Mouse (Mus musculus) brain, embryonic 14.5 days (tissue): Measurements from ENCODE around the gene Mrs2. TPM values are rescaled to one million over a fixed set of nuclear protein-coding genes. Genes with fewer than 3 reads are reported as not detected.

Experiments used
- DNase-seq: peaks from one replicate; pipeline ENCODE4 v3.0.0-alpha.2; 2011; ENCODE audit warnings: low read depth
- CTCF ChIP-seq: fragments of 200-500 bp; IDR thresholded peaks from 2 replicates; pipeline ENCODE4 v1.5.1; 2012; ENCODE audit warnings: inconsistent platforms, mild to moderate bottlenecking, moderate library complexity, borderline replicate concordance; ENCODE audit not compliant: insufficient read depth, insufficient read length; ENCODE audit errors: extremely low read depth
- POLR2A ChIP-seq: fragments of 200-500 bp; IDR thresholded peaks from 2 replicates; pipeline ENCODE4 v1.6.1; 2012; ENCODE audit warnings: mild to moderate bottlenecking, inconsistent platforms, borderline replicate concordance; ENCODE audit not compliant: poor library complexity, insufficient read depth, insufficient read length, severe bottlenecking; ENCODE audit errors: extremely low read depth
- polyA plus RNA-seq: library from polyadenylated mRNA; depleted of rRNA; stranded (reverse); fragments of >200 nt; gene quantifications from 2 replicates; pipeline ENCODE4 v1.2.3, GENCODE M21; 2012; rRNA removed

Mrs2 gene
- polyA plus RNA-seq = 35.7 and 41.3 TPM in 2 replicates

DNA sequence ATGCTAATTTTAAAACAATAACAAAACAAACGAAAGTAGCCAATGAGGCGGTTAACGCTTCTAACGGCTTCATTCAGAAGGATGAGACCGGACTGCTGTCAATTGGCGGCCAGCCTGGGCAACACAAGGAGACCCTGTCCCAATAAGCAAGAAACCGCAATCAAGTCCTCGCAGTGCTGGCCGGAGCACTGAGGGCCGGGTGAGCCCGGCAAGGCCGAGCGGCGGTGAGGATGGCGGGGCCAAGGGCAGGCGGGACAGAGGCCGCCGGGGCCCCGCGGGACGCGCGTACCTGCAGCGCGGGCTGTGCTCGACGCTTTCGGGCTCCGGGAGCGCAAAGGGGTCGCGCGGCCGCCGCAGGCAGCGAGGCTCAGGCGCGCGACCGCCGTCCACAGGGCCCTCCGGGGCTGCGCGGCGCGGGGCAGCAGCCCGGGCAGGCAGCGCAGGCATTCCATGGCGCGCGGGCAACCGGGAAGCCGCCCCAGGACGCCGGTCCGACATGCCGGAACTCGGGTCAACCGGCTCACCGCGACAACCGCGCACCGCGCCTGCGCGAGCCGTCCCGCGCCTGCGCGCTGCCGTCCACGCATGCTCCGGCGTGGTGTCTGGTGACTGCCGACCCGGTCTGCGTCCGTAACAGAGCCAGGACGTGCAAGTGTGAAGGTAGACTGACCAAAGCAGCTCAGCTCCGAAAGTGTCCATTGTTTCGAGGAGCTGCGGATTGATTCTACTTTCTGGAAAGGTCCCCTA lies at the start of gene Mrs2:
Gene Mrs2 (minus strand): TSS at position 587 of the 747 bp plus-strand sequence.
- TF ChIP-seq CTCF (no peak), POLR2A (peak; percentile 86)

DNA sequence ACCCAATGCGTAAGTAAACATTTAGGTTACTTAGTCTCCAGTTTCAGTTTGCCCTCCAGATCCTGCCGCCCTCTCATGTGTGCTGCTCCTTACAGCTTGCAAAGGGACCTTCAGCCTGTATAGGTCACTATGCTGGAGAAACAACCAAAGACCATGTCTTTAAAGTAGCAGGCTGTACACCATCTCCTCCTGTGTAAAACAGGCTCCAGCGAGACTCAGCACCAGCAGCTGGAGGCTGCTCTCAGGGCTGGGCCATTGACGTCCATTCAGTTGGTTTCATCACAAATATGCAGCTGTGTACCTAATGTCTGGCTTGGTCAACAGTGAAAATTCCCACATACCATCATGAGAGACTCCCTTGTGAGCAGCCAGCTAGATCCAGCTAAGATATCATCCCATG lies 49.6 kb upstream of the Mrs2 start:
- DNase-seq = peak; percentile 29
- TF ChIP-seq POLR2A (no peak), CTCF (no peak)

More for the DNA sequence above, at the start of gene Mrs2:
- DNase-seq = peak; percentile 95

- TF ChIP-seq CTCF (no peak), POLR2A (no peak)
- no peak for DNase-seq
These were observed 47.0 kb upstream of the Mrs2 start for GRCm38 (mm10) chr13:25067183-25067582.

DNA sequence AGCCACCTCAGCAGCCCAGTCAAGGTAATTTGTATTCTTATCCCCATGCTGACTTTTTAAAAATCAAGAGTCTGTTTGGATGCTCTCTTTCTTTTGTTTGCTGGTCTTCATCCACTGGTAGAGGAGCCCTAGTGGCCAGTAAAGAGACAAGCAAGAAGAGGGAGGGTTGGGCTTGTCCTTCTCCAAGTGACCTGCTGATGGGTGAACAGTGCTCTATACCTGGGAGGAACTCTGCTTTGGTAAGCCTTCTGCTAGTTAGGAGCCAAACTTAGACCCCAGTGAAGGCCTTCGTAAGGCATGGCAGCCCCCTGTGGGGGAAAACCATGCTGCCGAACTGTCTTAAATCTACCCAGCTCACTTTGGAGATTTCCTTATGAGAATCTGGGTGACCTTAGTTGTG lies 46.5 kb upstream of the Mrs2 start:
- DNase-seq = no peak
- TF ChIP-seq POLR2A = no peak
- TF ChIP-seq CTCF = no peak

DNA sequence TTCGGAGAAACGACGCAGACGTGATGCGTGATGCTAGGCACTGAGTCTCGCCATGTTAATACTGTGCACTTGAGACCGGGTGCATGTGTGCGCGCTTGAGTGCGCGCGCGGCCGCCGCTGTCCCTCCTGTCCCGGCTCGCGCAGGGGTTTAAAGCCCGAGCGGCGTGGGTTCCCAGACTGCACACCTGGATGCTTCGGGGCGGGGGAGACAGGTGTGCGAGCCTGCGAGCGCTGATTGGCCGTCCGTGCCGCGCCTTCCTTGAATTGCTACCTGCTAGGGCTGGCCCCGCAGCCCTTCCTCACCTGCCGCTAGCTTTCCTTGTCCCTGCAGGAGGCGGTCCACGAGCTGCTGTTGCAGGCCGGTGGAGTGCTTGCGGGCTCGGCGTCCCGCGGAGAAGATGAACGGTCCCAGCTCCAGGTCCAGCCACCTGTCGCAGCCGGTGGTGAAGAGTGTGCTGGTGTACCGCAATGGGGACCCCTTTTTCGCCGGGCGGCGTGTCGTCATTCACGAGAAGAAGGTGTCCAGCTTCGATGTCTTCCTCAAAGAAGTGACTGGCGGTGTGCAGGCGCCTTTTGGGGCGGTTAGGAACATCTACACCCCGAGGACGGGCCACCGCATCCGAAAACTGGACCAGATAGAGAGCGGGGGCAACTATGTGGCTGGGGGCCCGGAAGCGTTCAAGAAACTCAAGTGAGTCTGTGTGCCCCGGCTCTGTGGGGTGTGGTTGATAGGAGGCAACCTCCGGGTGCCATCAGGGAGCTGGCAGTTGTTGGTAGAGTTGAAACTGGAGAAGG lies 35.9 kb upstream of the Mrs2 start, which contains the start of gene Dcdc2a:
Gene Dcdc2a (plus strand): TSS at position 132 of the 795 bp plus-strand sequence.
- TF ChIP-seq POLR2A (no peak), CTCF (no peak)
- DNase-seq = peak; percentile 57

GRCm38 (mm10) chr13:25055111-25055554 lies 35.0 kb upstream of the Mrs2 start:
- peak; percentile 90 for DNase-seq
- no peak for TF ChIP-seq POLR2A
- TF ChIP-seq CTCF = peak; percentile 39; the same call in 1 of the 2 replicates

DNA sequence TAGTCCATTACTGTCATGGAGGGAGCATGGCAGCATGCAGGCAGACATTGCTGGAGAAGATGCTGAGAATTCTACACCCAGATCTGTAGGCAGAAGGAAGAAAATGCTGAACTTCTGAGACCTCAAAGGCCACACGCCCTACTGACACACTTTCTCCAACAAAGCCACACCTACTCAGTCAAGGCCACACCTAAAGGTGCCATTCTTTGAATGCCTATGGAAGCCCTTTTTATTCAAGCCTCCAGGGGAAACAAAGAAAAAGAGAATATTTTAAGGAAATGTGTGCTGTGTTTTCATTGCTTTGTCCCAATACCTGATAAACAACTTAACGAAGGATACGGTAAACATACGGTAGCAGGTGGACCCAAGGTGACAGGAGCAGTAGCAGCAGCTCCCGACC lies 32.5 kb upstream of the Mrs2 start:
- no peak for DNase-seq
- TF ChIP-seq CTCF = no peak
- no peak for TF ChIP-seq POLR2A

DNA sequence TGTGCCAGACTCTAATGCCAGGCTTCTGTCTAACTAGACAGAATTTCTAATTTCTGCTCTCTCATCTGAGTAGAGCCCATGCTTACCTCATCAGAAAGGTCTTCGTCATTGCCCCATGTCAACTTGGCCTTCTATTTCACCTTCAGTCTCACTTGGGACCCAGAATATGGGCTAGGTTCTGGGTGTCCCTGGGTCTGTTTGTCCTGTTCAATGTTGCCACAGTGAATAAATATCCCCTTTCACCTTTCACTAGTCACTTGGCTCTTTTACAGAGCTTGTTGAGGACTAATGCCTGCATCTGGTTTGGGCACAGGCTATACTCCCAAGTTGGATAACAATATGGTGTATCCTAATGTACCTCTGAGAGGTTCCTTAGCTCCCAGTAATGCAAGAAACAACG lies 19.3 kb upstream of the Mrs2 start:
- no peak for DNase-seq
- no peak for TF ChIP-seq CTCF
- no peak for TF ChIP-seq POLR2A

GRCm38 (mm10) chr13:25027114-25027425 lies 6.9 kb upstream of the Mrs2 start:
- TF ChIP-seq POLR2A (no peak), CTCF (no peak)
- DNase-seq = no peak

DNA sequence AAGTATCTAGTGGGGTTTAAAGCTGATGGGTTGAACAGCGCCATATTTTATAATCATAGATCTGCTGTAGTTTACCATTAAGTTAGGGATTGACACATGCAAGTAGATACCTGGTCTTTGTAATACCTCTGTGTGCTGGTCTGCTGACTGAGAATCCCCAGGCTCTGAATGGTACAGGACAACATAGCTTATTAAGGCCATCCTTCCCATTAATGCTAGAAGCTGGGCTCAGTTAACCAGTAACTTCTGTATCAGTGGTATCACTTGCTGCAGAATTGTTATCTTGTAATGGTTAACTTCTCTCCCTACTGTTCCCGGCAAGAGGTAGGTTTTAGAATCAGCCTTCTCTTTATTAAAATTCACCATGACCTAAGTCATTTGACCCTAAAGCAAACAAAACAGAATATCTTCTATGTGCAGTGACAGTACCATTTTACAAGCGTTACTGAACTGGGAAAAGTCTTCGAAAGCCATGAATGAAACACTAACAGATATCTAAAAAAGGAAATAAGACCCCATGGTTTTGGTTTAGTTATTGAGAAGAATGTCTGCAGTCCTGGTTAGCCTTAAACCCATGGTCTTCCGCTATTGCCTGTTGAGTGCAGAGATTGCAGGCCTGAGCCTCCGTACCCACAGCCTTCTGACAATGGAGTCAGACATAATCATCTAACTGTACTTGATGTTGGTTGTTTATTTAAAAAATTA lies 6.4 kb upstream of the Mrs2 start:
- DNase-seq = no peak
- no peak for TF ChIP-seq CTCF
- no peak for TF ChIP-seq POLR2A

DNA sequence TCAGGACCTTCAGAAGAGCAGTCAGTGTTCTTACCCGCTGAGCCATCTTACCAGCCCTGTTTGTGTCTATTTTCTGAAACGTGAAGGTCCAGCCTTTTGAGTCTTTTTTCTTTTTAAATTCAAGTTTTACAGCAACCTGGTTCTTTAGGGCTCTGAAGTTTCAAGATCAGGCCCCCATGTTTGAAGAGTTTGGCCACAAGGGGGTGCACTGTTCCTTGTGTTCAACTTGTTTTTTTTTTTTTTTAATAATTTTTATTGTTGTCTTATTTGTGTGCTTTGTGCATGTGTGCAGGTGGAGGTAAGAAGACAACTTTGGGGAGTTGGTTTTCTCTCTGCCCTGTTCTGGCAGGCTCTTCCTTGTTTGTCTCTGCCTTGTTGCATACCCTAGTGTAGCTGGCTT lies 4.5 kb upstream of the Mrs2 start:
- TF ChIP-seq POLR2A (no peak), CTCF (peak; percentile 41; the same call in 1 of the 2 replicates)
- DNase-seq = peak; percentile 60
